Mouse (Mus musculus): ENCODE measurements around the gene Med27. TPM values are rescaled to one million over a fixed set of nuclear protein-coding genes. Genes with fewer than 3 reads are reported as not detected.

Med27 gene
- polyA plus RNA-seq, 1 experiment: 25.9 TPM

GRCm38 (mm10) chr2:29558561-29558960 is 211.9 kb downstream of the Med27 start:
- Histone ChIP-seq H3K36me3 (ENCODE audit: control insufficient read depth, insufficient read depth, low read length) (no peaks in the 10 kb centered on the region), H3K4me1 (ENCODE audit: control insufficient read depth, insufficient read depth, low read length) (no peaks in the 10 kb centered on the region), H3K4me3 (ENCODE audit: insufficient read depth, low read depth, low read length) (no peak overlapping the region), H3K27ac (ENCODE audit: insufficient read depth, low read depth, low read length) (no peak overlapping the region), H3K27me3 (replicated peaks; ENCODE audit: control insufficient read depth, insufficient read depth, low read length) (no peaks in the 10 kb centered on the region)
- no peak for DNase-seq
- 81% methylated on average over 6 of the region's 6 CpGs for WGBS
- TF ChIP-seq CTCF (conservative IDR thresholded peaks at IDR 0.05; ENCODE audit: insufficient read depth, insufficient read length, low read depth, low read length) (no peak), POLR2A (IDR thresholded peaks at IDR 0.05; ENCODE audit: low read depth, low read length) (no peak)

DNA sequence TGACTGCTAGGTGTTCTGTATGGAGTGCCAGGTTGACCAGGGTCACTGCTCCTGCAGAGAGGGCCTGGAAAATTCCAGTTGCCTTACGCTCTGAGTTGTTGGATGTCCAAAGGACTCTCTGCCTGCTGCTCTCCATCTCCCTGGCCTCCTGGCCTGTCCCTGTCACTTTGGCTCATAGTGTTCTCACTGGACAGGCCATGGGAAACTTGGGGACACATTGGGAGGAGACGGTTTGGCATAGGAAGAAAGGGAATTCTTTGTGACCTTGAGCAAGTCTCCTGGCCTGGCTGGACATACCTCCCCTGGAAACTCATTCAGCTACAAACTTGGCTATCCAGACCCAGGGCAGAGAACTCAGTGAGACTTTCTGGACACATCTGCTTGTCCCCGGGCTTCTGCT is 213.3 kb downstream of the Med27 start:
- TF ChIP-seq POLR2A (IDR thresholded peaks at IDR 0.05; ENCODE audit: low read depth, low read length) (no peak), CTCF (conservative IDR thresholded peaks at IDR 0.05; ENCODE audit: insufficient read depth, insufficient read length, low read depth, low read length) (no peak)
- Histone ChIP-seq H3K4me3 (ENCODE audit: insufficient read depth, low read depth, low read length) (no peak overlapping the region), H3K27me3 (replicated peaks; ENCODE audit: control insufficient read depth, insufficient read depth, low read length) (no peaks in the 10 kb centered on the region), H3K4me1 (ENCODE audit: control insufficient read depth, insufficient read depth, low read length) (no peaks in the 10 kb centered on the region), H3K27ac (ENCODE audit: insufficient read depth, low read depth, low read length) (no peak overlapping the region), H3K36me3 (ENCODE audit: control insufficient read depth, insufficient read depth, low read length) (no peaks in the 10 kb centered on the region)
- DNase-seq: no peak
- 81% methylated on average over 3 of the region's 3 CpGs for WGBS

GRCm38 (mm10) chr2:29561468-29561867 is 214.8 kb downstream of the Med27 start:
- Histone ChIP-seq H3K4me1 (ENCODE audit: control insufficient read depth, insufficient read depth, low read length) (no peaks in the 10 kb centered on the region), H3K36me3 (ENCODE audit: control insufficient read depth, insufficient read depth, low read length) (no peaks in the 10 kb centered on the region), H3K27ac (ENCODE audit: insufficient read depth, low read depth, low read length) (no peak overlapping the region), H3K27me3 (replicated peaks; ENCODE audit: control insufficient read depth, insufficient read depth, low read length) (no peaks in the 10 kb centered on the region), H3K4me3 (ENCODE audit: insufficient read depth, low read depth, low read length) (no peak overlapping the region)
- WGBS: 79% methylated on average over 4 of the region's 4 CpGs
- DNase-seq: no peak
- TF ChIP-seq POLR2A (IDR thresholded peaks at IDR 0.05; ENCODE audit: low read depth, low read length): no peak
- no peak for TF ChIP-seq CTCF (conservative IDR thresholded peaks at IDR 0.05; ENCODE audit: insufficient read depth, insufficient read length, low read depth, low read length)

- Histone ChIP-seq H3K4me1 (ENCODE audit: control insufficient read depth, insufficient read depth, low read length) (no peaks in the 10 kb centered on the region), H3K27me3 (replicated peaks; ENCODE audit: control insufficient read depth, insufficient read depth, low read length) (no peaks in the 10 kb centered on the region), H3K36me3 (ENCODE audit: control insufficient read depth, insufficient read depth, low read length) (no peaks in the 10 kb centered on the region), H3K4me3 (ENCODE audit: insufficient read depth, low read depth, low read length) (no peak overlapping the region), H3K27ac (ENCODE audit: insufficient read depth, low read depth, low read length) (no peak overlapping the region)
- DNase-seq: no peak
- TF ChIP-seq CTCF (conservative IDR thresholded peaks at IDR 0.05; ENCODE audit: insufficient read depth, insufficient read length, low read depth, low read length) (no peak), POLR2A (IDR thresholded peaks at IDR 0.05; ENCODE audit: low read depth, low read length) (no peak)
- 76% methylated on average over 7 of the region's 7 CpGs for WGBS
These were observed 217.4 kb downstream of the Med27 start for GRCm38 (mm10) chr2:29563986-29564385.

GRCm38 (mm10) chr2:29565570-29566433 is 219.2 kb downstream of the Med27 start:
- no peak for DNase-seq
- Histone ChIP-seq H3K36me3 (ENCODE audit: control insufficient read depth, insufficient read depth, low read length) (no peaks in the 10 kb centered on the region), H3K27ac (ENCODE audit: insufficient read depth, low read depth, low read length) (no peak overlapping the region), H3K4me3 (ENCODE audit: insufficient read depth, low read depth, low read length) (no peak overlapping the region), H3K4me1 (ENCODE audit: control insufficient read depth, insufficient read depth, low read length) (no peaks in the 10 kb centered on the region), H3K27me3 (replicated peaks; ENCODE audit: control insufficient read depth, insufficient read depth, low read length) (no peaks in the 10 kb centered on the region)
- no peak for TF ChIP-seq POLR2A (IDR thresholded peaks at IDR 0.05; ENCODE audit: low read depth, low read length)
- TF ChIP-seq CTCF (conservative IDR thresholded peaks at IDR 0.05; ENCODE audit: insufficient read depth, insufficient read length, low read depth, low read length): no peak
- WGBS: 14% methylated on average over 17 of the region's 17 CpGs

DNA sequence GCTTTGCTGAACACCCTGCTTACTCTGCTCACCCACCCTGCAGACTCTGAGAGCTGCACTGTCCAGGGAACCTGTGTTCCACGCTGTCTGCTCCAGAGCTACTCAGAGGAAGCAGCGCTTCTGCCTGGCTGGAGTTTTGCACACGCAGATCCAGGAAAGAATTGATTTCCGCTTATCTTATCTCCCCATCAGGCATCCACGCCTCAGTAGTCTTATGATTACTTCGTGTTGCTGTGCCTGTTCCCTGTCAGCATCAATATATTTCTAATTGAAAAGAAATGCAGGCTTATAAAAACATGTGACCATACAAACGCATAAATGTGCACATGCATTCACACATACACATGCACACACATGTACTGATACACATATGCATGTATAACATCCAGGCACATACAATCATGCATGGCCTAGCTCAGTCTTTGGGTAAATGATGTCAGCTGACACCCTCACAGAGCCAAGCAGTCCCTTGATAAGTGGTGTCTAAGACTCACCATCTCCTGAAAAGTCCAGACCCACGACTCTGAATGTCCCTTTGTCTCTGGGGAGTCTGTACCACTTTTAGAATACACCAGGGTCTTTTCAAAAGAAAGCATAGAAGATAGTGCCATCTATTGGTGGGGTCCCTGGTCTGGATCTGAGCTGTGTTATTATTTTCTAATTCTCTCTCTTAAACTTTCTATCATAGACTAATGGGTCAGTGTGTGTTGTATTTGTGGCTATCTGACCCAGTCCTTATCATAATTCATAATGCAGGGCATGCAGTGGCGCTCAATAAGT is 225.5 kb downstream of the Med27 start:
- WGBS: 57% methylated on average over 9 of the region's 9 CpGs

More for the DNA sequence above, 225.5 kb downstream of the Med27 start:
- no peaks in the 10 kb centered on the region for H3K36me3 ChIP-seq (ENCODE audit: control insufficient read depth, insufficient read depth, low read length)
- H3K27ac ChIP-seq (ENCODE audit: insufficient read depth, low read depth, low read length): no peak overlapping the region
- DNase-seq: no peak
- H3K4me1 ChIP-seq (ENCODE audit: control insufficient read depth, insufficient read depth, low read length): no peaks in the 10 kb centered on the region
- no peaks in the 10 kb centered on the region for H3K27me3 ChIP-seq (replicated peaks; ENCODE audit: control insufficient read depth, insufficient read depth, low read length)
- no peak for TF ChIP-seq CTCF (conservative IDR thresholded peaks at IDR 0.05; ENCODE audit: insufficient read depth, insufficient read length, low read depth, low read length)
- TF ChIP-seq POLR2A (IDR thresholded peaks at IDR 0.05; ENCODE audit: low read depth, low read length): no peak
- no peak overlapping the region for H3K4me3 ChIP-seq (ENCODE audit: insufficient read depth, low read depth, low read length)

Measured in kidney, adult 2 months (tissue).